Mouse (Mus musculus): ENCODE results near the gene Resf1.
"Not testable (repeated sequence)": the region's sequence is repeated elsewhere in the genome, so short reads cannot be mapped to it uniquely, and the experiment has no call there.

The Resf1 gene

DNA sequence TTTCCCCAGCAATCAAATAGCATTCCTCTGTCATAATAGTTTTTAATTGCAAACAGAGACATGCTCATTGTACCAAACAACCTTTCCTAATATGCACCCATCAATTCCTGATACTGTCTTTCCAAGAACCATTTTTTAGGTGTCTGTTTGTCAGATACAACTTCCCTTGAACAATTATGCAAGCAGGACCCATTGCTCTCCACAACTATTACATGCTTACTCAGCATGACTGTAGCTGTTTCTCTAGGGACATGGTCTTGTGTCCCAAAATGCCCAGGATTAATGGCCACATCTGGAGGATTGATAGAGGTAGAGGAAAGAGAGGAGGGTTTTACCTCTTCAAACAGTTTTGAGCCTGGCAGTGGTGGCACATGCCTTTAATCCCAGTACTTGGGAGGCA lies 35.2 kb downstream of the Resf1 start:
- DNase-seq = no peak

DNA sequence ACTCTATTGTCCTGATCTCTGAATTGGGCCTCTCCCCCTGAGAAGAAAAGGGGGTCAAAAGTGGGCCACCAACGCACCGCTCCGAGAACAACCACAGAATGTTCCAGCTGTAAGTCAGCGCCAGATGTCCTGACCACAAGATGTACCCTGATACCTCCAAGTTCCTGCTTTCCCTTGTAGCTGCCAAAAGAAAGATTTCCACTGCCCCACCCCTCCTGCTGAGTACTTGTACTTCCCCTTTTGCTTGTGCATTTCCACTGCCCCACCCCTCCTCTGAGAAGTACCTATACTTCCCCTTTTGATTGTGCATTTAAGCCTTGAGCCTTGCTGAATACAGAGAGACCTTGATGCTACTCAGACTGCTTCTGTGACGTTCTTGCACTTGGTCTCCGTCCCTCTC lies 39.0 kb downstream of the Resf1 start:
- DNase-seq = not testable (repeated sequence)

DNA sequence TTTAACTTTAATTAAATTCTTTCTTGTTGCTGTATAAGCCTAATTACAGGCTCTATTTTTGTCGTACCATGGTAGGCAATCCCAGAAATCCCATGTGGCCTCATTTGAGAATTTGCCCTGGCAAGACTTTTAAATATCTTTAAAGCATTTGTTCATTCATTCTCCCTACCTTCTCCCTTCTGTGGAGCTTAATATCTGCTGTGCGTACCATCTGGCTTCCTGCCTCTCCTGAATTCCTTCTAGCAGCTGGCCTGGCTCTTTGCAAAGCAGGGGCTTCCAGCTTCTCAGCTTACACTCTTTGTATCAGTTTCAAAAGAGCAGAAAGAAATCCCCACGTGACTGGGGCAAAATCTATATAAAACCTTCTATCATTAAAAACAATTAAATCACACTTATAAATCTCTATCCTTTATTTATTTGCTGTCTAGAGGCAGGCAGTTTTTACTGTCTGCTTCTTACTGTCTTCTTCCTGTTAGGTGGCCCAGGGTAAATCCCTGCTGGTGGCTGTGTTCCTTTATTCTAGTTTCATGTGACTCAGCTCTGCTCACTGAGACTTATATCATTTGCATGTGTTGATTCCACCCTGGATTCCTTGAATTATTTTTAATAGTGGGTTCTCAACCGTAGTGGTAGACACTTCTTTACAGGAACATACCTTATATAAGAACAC lies 45.7 kb downstream of the Resf1 start:
- no peak for DNase-seq

DNA sequence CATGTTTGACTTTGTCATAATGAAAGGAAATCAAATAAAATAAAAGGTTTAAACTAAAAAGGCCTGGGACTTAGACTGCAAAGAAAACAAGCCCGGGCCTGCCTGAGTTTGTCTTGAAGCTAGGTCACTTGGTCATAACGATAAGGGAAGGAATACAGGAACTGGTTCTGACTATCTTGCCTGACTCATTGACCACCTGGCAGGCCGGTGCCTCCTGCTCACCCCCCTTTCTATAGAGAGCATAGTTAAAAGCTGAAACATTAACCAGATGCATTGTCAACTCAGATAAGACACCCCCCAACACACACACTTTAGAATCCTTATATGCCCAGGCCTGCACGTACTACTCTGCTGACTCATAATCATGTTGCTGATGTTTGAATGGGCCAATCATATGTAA lies 46.6 kb downstream of the Resf1 start:
- not testable (repeated sequence) for DNase-seq

DNA sequence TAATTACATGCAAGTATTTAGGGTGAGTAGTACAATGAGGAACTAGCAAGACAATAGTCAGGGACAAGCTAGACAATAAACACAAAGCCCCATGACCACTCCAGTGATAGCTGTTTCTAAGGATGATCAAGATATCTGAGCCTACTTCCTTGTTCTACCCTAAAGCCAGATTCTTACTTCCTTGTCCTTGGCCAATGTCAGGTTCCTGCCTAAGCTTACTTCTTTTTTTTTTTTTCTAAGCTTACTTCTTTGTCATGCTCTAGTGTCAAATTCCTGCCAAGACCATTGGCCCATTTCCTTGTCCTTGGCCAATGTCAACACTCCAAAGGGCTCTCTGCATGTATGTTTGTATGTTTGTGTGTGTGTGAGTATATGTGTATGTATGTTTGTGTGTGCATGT lies 47.9 kb downstream of the Resf1 start:
- DNase-seq = no peak

DNA sequence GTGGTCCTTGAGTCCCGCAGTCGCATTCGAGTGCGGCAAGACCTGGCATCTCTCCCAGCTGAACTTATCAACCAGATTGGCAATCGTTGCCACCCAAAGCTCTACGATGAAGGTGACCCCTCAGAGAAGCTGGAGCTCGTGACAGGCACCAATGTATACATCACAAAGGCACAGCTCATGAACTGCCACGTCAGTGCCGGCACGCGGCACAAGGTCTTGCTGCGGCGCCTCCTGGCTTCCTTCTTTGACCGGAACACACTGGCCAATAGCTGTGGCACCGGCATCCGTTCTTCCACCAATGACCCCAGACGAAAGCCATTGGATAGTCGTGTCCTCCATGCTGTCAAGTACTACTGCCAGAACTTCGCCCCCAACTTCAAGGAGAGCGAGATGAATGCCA lies 53.3 kb downstream of the Resf1 start:
- DNase-seq = not testable (repeated sequence)

DNA sequence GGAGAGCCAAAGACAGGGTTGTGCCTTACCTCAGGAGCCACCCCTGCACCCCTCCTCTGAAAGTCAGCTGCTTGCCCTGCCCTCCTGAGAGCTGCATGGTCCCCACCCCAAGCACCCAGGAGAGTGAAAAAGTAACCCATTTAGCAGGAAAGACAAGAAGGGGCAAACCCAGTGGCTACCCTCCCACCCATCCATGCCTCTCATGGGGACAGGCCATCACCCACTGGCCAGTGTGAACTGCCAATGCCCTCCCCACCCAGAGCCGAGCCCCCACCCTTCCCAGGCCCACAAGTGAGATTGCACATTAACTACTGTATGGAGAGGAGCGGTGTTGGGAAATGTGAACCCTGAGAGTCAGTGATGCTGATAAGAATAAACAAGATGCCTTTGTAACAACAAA lies 56.8 kb downstream of the Resf1 start:
- not testable (repeated sequence) for DNase-seq

DNA sequence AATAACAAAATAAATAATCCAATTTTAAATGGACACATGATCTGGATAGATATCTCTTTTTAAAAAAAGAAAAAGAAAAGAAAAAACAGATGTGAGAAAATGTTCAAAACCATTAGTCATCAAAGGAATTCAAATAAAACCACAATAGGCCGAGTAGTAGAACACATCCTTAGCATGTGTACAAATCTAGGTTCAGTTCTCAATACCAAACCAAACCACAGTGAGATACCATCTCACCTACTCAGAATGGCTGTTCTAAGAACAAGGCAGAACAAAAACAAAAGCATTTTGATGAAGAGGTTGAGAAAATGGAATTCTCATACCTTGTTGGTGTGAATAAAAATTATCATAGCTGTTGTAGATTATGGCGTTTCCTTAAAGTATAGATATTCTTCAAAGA lies 57.2 kb downstream of the Resf1 start:
- no peak for DNase-seq

DNA sequence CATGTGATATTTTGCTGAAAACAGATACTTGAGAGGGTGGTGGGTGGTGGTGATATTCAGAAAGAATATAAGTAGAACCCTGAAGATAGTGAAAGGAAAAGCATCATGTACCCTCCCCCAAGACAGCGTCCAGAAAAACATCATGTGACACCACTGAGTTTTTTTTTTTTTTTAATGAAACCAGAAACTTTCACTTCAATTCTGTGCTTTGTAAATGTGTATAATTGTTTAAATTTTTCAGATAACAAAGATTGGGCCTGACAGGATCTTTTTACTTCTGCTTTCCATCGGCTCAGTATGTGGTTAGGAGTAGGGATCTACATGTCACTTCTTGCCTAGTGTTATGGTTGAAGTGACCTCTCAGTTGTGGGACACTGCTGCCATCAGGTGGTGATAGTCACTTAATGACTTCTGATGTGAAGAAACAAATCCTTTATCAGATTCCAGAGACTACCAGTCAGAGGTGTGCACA lies 65.8 kb downstream of the Resf1 start:
- peak; percentile 53 to 57 for DNase-seq

DNA sequence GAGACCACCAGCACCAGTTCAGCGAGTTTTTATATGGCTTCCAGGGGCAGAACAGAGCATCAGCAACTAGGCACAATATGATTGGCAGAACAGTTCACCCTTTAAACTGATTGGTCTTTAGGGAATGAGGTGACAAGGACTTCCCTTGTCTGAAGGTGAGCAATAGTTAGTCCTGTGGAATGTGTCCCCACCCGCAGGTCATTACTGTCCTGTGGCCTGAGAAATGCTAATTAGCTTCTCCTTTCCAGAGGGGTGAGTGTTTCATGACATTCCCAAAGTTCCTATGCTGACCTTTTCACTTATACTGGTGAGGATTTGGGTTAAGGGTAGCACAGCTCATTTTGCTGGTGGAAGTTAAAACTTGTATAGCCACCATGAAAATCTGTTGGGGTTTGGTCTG lies 74.3 kb downstream of the Resf1 start:
- DNase-seq = no peak

All from cerebellum, postnatal 36 days (tissue).